Mouse (Mus musculus) right cerebral cortex, postnatal 36 days (tissue): ENCODE results near the gene Trpv6.
A peak's percentile ranks its signal among the peaks of the same experiment; 100 is the strongest.

Experiments used
- DNase-seq, 2 experiments: peaks; one replicate each; pipeline ENCODE4 v3.0.0; 2022; ENCODE audit warnings: low spot score in 2 of 2, mixed read lengths in 1 of 2

Trpv6 gene

DNA sequence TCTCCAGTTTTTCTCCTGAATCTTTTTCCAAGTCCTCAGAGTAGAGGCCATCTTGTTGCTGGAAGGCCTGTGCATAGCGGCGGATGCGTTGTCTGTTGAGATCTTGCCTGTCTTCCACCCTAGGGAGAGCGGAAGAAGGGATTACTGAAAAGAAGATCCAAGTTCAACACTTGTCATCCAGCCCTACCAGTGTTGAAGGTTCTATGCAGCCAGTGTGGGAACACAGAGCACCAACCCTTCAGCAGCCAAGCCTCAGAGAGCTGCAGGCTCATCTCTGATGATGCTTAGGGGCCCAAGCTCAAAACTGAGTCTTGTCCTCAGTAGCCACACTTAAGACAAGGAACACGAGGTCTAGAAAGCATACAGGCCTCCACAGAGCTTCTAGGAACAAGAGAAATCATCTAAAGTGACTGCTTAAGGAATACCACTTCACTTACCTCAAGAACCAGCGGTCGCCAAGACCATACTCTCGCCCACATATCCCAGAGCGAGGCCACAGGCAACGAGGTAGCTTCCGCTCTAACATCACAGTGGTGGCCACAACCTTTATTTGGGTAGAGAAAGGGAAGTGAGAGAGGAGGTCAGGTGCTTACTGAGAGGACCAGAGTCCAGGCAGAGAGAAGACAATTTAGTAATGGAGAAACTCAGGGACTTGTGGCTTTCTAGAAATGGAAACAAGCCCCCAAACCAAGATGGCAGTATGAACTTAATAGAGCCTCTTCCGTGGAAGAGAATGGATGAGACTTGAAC, 14.8 kb downstream of the Trpv6 start:
- DNase-seq: no peak

DNA sequence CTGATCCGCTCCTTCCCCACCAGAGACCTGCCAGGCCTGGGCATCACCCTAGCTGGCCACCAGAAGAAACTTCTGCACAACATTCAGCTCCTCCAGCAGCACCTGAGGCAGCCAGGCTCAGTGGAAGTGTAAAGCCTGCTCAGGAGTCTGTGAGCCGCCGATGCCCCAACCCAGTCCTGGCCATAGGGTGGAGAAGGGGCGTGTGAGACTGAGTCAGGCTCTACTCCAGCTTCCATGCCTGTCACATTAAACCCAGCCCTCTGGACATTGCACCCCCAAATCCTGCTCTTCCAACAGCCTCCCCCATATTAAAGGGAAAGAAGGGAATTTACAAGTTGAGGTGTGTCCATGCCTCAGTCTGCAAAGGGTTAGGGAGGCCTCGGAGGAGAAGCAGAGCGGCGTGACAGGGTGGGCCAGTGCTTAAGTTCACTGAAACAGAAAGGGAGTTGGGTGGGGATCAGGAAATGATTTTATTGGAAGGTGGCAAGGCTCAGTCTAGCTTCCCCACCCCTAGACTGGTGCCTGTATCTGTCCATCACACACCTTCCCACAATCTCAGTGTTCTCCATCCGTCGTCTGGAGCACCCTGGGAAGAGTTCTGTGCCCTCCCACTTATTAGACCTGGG, 15.9 kb downstream of the Trpv6 start:
- no peak for DNase-seq

- no peak for DNase-seq
These were observed 28.6 kb downstream of the Trpv6 start for GRCm38 (mm10) chr6:41607637-41608036.

DNA sequence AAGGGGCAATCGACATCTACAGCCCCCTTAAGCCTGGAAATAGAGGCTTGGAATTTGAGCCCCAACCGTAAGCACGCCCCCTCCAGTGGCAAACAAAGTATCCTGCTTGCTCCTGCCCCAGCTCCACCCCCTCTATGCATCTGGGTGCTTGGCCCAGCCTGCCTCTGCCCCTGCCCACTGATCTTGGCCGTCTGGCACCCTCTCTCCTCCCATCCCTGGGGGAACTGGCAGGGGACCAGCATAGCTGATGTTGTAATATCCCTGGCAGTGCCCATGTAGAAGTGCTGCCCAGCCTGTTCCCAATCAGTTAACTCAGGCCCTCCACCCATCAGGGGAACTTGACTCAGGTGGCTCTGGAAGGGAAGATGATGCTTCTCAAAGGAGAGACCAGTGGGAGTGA, 30.0 kb downstream of the Trpv6 start:
- no peak for DNase-seq

- no peak for DNase-seq
These were observed 30.5 kb downstream of the Trpv6 start for GRCm38 (mm10) chr6:41605794-41606104.

DNA sequence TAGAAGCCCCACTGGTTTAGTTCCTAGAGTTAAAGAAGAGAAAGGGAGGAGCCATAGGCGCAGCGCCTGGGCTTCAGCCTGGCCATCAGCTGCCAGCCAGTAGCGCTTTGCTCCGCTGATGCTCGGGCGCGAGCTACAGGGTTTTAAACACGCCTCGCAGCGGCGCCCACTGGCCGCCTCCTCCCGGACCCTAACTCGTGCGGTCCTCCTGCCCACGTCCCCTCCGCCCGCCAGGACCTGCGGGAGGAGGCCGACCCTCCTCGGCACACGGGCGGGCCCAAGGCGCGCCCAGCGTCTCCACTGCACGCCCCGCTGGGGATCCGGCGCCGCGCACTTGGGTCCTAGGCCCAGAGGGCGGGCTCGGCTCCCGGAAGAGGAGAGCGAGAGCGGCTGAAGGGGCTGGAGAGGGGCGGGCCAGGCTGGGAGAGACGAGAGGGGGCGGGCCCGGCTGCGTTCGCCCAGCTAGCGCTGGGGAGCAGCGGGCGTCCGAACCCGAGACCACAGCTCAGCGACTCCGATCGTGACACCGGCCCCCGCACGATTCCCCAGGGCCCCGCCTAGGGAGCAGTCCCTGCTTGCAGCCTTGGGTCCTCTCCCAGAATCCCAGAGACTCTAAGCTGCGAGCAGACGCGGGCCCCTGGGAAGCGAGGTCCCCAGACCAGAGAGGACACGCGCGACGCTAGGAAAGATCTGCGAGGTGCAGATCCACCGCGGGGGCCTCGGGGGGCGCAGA, 31.0 kb downstream of the Trpv6 start, which contains the start of gene Ephb6:
Gene Ephb6 (plus strand): TSS at position 422 of the 733 bp plus-strand sequence.
- DNase-seq: peak; percentile 59 to 61

- DNase-seq: no peak
These were observed 31.7 kb downstream of the Trpv6 start for GRCm38 (mm10) chr6:41604401-41605050.

- no peak for DNase-seq
These were observed 54.0 kb downstream of the Trpv6 start for GRCm38 (mm10) chr6:41582189-41582588.

- no peak for DNase-seq
These were observed 54.9 kb downstream of the Trpv6 start for GRCm38 (mm10) chr6:41581295-41581694.

DNA sequence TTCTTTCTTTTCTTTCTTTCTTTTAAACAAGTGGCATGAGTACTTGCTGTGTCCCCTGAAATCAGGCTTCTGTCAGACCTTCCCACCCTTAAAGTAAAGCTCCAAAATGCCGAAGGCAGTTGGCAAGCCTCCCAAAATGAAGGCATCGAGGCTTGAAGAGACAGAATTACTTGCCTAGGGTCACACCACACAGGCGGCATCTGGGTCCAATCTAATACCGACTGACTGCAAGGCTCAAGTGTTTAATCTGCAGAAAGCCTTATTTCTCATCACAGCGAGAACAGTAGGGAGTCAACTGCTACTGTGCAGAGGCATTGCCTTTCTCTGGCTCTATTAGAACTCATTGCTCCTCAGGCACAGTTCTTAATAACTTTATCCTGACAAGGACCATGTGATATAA, 58.9 kb downstream of the Trpv6 start:
- DNase-seq: no peak

DNA sequence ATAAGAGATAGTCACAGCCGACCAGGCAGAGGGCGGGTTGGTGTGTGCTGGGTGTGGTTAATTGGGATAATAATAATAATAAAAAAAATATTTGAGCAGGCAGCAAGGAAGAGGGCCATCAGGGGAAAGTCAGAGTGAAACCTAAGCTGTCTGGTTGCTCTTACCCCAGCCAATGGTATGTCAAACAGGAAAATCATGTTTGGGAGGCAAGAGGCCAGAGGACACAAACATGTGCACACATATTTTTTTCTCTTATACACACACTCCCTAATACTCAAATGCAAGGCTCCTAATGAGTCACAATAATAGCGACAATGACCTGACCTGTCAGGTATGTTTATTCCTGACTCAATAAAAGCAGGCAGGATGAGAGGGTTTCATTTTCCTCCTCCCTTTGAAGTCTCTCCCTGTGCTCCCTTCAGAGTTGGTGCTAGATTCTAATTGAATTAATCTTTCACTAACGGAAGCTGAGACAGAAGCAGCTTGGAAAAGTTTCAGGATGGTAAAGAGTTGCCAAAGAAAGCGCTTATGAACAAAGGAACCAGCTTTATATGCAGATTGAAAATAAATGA, 59.6 kb downstream of the Trpv6 start:
- no peak for DNase-seq
